Mouse (Mus musculus): ENCODE data around the gene Ilf3. TPM values are rescaled to one million over a fixed set of nuclear protein-coding genes. Genes with fewer than 3 reads are reported as not detected.
A peak's percentile ranks its signal among the peaks of the same experiment; 100 is the strongest.
"Not testable (repeated sequence)": the region's sequence is repeated elsewhere in the genome, so short reads cannot be mapped to it uniquely, and the experiment has no call there.

Gene Ilf3
- polyA plus RNA-seq, 2 experiments: 28.2 to 33.5 TPM

DNA sequence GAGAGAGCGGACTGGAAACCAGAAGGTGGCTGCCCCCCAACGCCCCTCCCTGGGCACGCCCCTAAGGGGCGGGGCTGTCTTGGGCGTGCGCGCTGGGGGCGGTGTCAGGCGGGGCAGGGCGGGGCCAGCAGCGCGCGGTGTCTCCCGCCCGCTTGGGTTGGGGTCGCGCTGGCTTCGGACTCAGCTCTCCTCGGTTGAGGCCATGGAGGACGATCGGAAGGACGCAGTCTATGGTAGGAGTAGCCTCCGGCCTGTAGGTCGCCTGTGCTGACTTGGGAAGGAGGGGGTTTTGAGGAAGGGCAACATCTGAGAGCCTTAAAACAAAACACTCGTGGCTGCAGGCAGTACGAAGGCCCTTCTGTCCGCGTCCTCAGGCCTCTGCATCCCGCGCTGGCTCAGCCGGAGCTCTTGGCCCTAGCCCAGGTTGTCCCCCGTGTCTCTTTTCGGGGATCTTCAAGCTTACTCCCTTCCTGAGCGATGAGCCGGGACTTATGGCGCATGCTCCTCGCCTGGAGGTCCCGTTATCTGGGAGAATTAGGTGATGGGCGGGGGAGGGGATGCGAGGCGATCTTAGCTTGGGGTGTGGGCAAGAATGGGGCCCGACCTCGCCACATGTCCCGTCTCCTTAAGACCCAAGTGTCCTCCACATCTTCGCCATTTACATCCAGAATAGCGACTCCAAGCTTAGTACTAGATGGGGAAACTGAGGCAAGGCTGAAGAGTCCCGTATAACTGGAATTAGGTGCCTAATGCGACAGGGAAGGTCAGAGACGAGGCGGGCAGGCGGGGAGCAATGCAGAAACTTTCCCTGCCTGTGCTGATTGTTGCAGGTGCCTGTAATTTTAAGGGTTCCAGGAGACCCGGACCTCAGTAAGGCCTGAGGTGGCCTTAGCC lies 46.8 kb upstream of the Ilf3 start, which contains the start of gene Slc44a2:
Gene Slc44a2 (plus strand): TSS at position 80 of the 894 bp plus-strand sequence.
- H3K36me3 ChIP-seq (replicated peaks; ENCODE audit: control insufficient read depth, insufficient read depth, low read depth): no peaks in the 10 kb centered on the region
- peak within 1 kb of the TSS; percentile 52 for H3K9ac ChIP-seq (replicated peaks)
- peak; percentile 65 to 70 (median 69) for DNase-seq (ENCODE audit: low read depth in 3 of 3, low spot score in 3 of 3)
- TF ChIP-seq EP300 (IDR thresholded peaks at IDR 0.05; ENCODE audit: low read depth): no peak
- no peak for TF ChIP-seq CTCF (IDR thresholded peaks at IDR 0.05; ENCODE audit: low read depth)
- WGBS (ENCODE audit: insufficient replicate concordance): under 1% methylated on average over 52 of the region's 52 CpGs
- H3K4me1 ChIP-seq (replicated peaks; ENCODE audit: control insufficient read depth in 2 of 2, insufficient read depth in 2 of 2, low read length in 1 of 2): peaks cover 14 to 23% of the 10 kb centered on the region in 2 experiments
- peak within 1 kb of the TSS; percentile 60 to 78 for H3K4me3 ChIP-seq (ENCODE audit: insufficient read depth in 1 of 2, low read depth in 2 of 2, low read length in 2 of 2)
- H3K4me2 ChIP-seq (ENCODE audit: low read depth): peak within 1 kb of the TSS; percentile 71
- H3K27me3 ChIP-seq (ENCODE audit: control insufficient read depth, insufficient read depth, low read length): no peaks in the 10 kb centered on the region
- ATAC-seq (ENCODE audit: insufficient read depth): peak; percentile 86
- peak within 1 kb of the TSS; percentile 2 for H3K27ac ChIP-seq
- no peaks in the 10 kb centered on the region for H3K9me3 ChIP-seq (ENCODE audit: control insufficient read depth, low read length)

DNA sequence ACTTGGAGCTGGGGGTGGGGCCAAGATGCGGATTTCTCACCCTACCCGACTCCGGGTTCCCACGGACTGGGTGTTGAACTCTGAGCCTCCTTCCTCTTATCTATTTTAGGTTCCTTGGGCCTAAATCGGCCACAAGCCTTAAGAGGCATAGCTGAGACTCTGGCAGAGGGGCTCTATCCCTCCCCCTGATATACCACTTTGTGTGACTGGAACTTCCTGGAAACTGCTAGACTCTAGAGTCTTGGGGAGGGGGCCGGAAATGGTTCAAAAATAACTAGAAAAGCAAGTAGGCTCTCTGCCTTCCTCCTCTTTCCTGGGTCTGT lies 46.2 kb upstream of the Ilf3 start:
- no peaks in the 10 kb centered on the region for H3K36me3 ChIP-seq (replicated peaks; ENCODE audit: control insufficient read depth, insufficient read depth, low read depth)
- peak in 2 of 3 experiments; percentile 42 to 49 for DNase-seq (ENCODE audit: low read depth in 3 of 3, low spot score in 3 of 3)
- WGBS (ENCODE audit: insufficient replicate concordance): 4% methylated on average over 6 of the region's 6 CpGs
- H3K4me3 ChIP-seq (ENCODE audit: insufficient read depth in 1 of 2, low read depth in 2 of 2, low read length in 2 of 2): peak overlapping the region; percentile 60 to 78
- no peaks in the 10 kb centered on the region for H3K27me3 ChIP-seq (ENCODE audit: control insufficient read depth, insufficient read depth, low read length)
- H3K4me1 ChIP-seq (replicated peaks; ENCODE audit: control insufficient read depth in 2 of 2, insufficient read depth in 2 of 2, low read length in 1 of 2): peaks cover 14 to 23% of the 10 kb centered on the region in 2 experiments
- peak overlapping the region; percentile 52; the same call in 1 of the 2 replicates for H3K9ac ChIP-seq (replicated peaks)
- TF ChIP-seq EP300 (IDR thresholded peaks at IDR 0.05; ENCODE audit: low read depth): no peak
- TF ChIP-seq CTCF (IDR thresholded peaks at IDR 0.05; ENCODE audit: low read depth): no peak
- peak overlapping the region; percentile 71 for H3K4me2 ChIP-seq (ENCODE audit: low read depth)
- peak; percentile 67 for ATAC-seq (ENCODE audit: insufficient read depth)
- H3K9me3 ChIP-seq (ENCODE audit: control insufficient read depth, low read length): no peaks in the 10 kb centered on the region
- H3K27ac ChIP-seq: peak overlapping the region; percentile 2

DNA sequence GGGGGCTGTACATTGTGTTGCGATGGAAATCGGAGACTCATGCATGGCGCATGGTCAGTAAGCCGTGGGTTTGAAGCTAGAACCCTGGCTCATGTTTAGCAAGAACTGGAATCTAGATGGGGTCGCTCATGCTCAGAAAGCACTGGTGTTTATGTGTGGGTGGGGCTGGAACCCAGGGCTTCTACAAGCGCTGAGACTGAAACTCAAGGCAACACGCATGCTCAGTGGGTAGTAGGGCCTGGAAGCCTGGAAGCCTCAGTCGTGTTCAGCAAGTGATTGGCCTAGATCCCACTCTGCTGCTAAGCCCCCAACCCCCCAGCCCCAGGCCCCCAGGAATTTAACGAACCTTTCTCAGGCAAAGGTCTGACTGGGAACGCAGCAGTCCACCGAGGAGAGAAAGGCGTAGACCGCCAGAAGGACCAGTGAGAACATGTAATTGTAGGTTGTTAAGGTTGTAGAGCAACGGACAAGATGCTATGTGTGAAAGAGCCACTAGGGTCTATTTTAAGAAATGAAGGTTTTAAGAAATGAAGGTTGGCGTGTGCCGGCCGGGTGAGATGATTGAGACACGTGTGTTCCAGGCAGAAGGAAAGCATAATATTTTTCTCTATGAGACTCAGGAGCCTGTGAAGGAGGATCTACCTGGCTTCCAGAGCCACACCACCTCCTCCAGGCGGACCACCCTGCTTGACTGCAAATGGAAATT lies 45.3 kb upstream of the Ilf3 start:
- Histone ChIP-seq H3K9ac (replicated peaks) (no peak overlapping the region), H3K4me1 (replicated peaks; ENCODE audit: control insufficient read depth in 2 of 2, insufficient read depth in 2 of 2, low read length in 1 of 2) (peaks cover 14 to 23% of the 10 kb centered on the region in 2 experiments), H3K4me3 (ENCODE audit: insufficient read depth in 1 of 2, low read depth in 2 of 2, low read length in 2 of 2) (peak overlapping the region in 1 of 2 experiments; percentile 25; a peak in 2 of 4 replicates), H3K27ac (no peak overlapping the region), H3K9me3 (ENCODE audit: control insufficient read depth, low read length) (no peaks in the 10 kb centered on the region), H3K27me3 (ENCODE audit: control insufficient read depth, insufficient read depth, low read length) (no peaks in the 10 kb centered on the region), H3K36me3 (replicated peaks; ENCODE audit: control insufficient read depth, insufficient read depth, low read depth) (no peaks in the 10 kb centered on the region), H3K4me2 (ENCODE audit: low read depth) (peak overlapping the region; percentile 71)
- DNase-seq (ENCODE audit: low read depth in 3 of 3, low spot score in 3 of 3): no peak
- TF ChIP-seq CTCF (IDR thresholded peaks at IDR 0.05; ENCODE audit: low read depth) (no peak), EP300 (IDR thresholded peaks at IDR 0.05; ENCODE audit: low read depth) (no peak)
- 61% methylated on average over 19 of the region's 19 CpGs for WGBS (ENCODE audit: insufficient replicate concordance)
- ATAC-seq (ENCODE audit: insufficient read depth): no peak

DNA sequence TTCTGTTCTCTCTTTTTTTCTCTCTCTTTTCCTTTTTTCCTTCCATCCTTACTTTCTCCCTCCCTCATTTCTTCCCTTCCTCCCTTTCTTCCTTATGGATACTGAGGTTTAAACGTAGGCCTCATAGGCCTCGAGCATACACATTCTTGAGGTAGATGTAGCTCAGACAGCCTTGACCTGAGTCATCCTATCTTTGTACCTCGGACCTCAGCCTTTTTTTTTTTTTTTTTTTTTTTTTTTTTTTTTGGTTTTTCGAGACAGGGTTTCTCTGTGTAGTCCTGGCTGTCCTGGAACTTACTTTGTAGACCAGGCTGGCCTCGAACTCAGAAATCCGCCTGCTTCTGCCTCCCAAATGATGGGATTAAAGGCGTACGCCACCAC lies 44.8 kb upstream of the Ilf3 start:
- H3K27me3 ChIP-seq (ENCODE audit: control insufficient read depth, insufficient read depth, low read length); H3K4me2 ChIP-seq (ENCODE audit: low read depth); DNase-seq (ENCODE audit: low read depth in 3 of 3, low spot score in 3 of 3); H3K36me3 ChIP-seq (replicated peaks; ENCODE audit: control insufficient read depth, insufficient read depth, low read depth); H3K9ac ChIP-seq (replicated peaks); H3K27ac ChIP-seq; H3K9me3 ChIP-seq (ENCODE audit: control insufficient read depth, low read length); ATAC-seq (ENCODE audit: insufficient read depth); H3K4me3 ChIP-seq (ENCODE audit: insufficient read depth in 1 of 2, low read depth in 2 of 2, low read length in 2 of 2): not testable (repeated sequence)
- 72% methylated on average over 7 of the region's 8 CpGs for WGBS (ENCODE audit: insufficient replicate concordance)
- H3K4me1 ChIP-seq (replicated peaks; ENCODE audit: control insufficient read depth in 2 of 2, insufficient read depth in 2 of 2, low read length in 1 of 2): peaks cover 14 to 23% of the 10 kb centered on the region in 2 experiments

DNA sequence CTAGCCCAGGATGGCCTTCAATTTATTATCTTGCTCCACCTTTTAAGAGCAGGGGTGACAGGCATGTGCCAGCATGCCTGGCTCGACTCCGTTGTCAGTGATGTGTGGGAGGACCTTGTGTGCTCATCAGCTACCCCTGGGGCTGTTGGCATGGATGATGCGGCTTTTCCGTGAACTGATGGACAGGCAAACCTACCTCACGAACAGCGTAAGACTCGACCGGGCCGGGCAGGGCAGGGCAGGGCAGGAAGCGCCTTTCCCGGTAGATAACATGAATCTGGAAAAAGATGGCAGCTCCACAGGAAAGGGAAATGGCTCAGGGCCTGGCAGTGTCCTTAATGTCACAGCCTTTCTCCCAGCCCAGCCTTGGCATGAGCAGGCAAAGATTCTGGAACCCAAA lies 43.4 kb upstream of the Ilf3 start:
- Histone ChIP-seq H3K9ac (replicated peaks) (no peak overlapping the region), H3K4me1 (replicated peaks; ENCODE audit: control insufficient read depth in 2 of 2, insufficient read depth in 2 of 2, low read length in 1 of 2) (peaks cover 14 to 16% of the 10 kb centered on the region in 2 experiments), H3K27me3 (ENCODE audit: control insufficient read depth, insufficient read depth, low read length) (no peaks in the 10 kb centered on the region), H3K9me3 (ENCODE audit: control insufficient read depth, low read length) (no peaks in the 10 kb centered on the region), H3K4me2 (ENCODE audit: low read depth) (no peak overlapping the region), H3K4me3 (ENCODE audit: insufficient read depth in 1 of 2, low read depth in 2 of 2, low read length in 2 of 2) (no peak overlapping the region), H3K36me3 (replicated peaks; ENCODE audit: control insufficient read depth, insufficient read depth, low read depth) (no peaks in the 10 kb centered on the region), H3K27ac (no peak overlapping the region)
- ATAC-seq (ENCODE audit: insufficient read depth) (no peak), DNase-seq (ENCODE audit: low read depth in 3 of 3, low spot score in 3 of 3) (no peak)
- TF ChIP-seq EP300 (IDR thresholded peaks at IDR 0.05; ENCODE audit: low read depth): no peak
- no peak for TF ChIP-seq CTCF (IDR thresholded peaks at IDR 0.05; ENCODE audit: low read depth)
- 43% methylated on average over 11 of the region's 11 CpGs for WGBS (ENCODE audit: insufficient replicate concordance)

Measured in liver, embryonic 14.5 days (tissue).